Mouse (Mus musculus) heart, postnatal 10 days (tissue): ENCODE measurements at regions not wholly inside any gene's neighbourhood (a gene's known extent, or its start where the extent isn't known, plus 50 kb on each side); places are given as distances from the start of the nearest gene placed in this dataset.

Source experiments
- DNase-seq, 2 experiments: peaks; one replicate each; pipeline ENCODE4 v3.0.0; 2021
- intact Hi-C: fragments of 180-260 bp; cut with DNase I; formaldehyde crosslinking; loops from one replicate; pipeline ENCODE4 v1.15.1; 2025

DNA sequence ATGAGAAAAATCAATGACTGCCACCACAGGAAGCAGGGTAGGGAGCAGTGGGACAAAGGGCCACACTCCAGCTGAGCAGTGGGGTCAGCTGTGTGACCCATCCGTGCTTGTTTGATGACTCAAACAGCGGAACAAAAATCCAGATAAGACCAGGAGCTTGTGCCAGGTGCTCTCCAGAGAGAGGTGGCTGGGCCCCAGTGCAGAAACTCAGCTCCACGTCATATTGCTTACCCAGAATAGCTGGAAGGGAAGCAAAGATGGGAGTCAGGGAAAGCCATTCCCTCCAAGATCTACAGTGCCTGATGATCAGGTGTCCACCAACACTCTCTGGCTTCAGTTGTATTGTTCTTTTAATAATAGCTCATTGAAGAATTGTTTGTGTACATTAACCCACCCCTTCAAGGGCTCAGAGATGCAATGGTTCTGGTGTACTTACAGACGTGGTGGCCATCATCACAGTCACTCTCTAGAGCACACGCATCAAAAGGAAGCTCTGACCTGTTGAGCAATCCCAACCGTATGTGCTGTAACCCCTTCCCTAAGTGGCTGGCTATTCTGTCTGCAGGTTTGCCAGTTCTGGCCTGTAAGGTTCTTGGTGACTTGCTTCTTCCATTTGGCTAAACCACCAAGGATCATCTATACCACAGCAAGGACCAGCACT, 117.6 kb upstream of the Frmd6 start:
- DNase-seq = peak; percentile 49 to 68
- intact Hi-C loops = no loop called here

DNA sequence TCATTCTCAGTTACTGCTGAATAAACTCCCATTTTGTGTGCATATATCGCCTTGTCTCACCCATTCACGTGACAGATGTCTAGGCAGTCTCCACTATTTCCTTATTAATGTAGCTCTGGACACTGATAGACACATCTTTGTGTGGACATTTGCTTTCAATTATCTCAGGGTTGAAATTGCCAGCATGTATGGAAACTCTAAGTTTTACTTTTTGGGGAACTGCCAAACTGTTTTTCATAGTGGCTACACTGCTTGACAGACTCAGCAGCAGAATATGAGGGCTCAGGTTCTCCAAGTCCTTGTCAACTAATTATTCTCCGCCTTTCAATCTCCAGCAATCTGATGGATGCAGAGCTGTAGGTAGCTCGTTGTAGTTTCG, 117.0 kb upstream of the Frmd6 start:
- no peak for DNase-seq
- intact Hi-C loops = no loop called here

DNA sequence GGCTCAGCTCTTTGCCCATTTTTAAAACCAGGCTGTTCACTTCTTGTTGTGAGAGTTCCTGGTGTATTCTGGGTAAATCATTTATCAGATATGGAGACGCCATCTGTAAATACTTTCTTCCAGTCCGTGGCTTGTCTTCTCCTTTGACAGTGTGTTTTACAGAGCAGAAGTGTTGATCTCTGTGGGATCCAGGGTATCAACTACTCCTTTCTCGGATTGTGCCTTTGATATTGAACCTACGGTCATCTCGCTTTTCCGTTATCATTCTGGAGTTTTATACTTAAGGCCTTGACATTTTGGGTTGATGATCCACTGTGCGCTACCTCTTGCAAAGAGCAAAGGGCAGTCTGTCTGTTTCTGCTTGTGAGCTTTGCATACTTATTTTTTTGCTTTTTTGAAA, 115.0 kb upstream of the Frmd6 start:
- DNase-seq = no peak
- intact Hi-C loops = no loop called here

GRCm38 (mm10) chr12:70711030-70711429, 114.3 kb upstream of the Frmd6 start:
- intact Hi-C loops = no loop called here

DNA sequence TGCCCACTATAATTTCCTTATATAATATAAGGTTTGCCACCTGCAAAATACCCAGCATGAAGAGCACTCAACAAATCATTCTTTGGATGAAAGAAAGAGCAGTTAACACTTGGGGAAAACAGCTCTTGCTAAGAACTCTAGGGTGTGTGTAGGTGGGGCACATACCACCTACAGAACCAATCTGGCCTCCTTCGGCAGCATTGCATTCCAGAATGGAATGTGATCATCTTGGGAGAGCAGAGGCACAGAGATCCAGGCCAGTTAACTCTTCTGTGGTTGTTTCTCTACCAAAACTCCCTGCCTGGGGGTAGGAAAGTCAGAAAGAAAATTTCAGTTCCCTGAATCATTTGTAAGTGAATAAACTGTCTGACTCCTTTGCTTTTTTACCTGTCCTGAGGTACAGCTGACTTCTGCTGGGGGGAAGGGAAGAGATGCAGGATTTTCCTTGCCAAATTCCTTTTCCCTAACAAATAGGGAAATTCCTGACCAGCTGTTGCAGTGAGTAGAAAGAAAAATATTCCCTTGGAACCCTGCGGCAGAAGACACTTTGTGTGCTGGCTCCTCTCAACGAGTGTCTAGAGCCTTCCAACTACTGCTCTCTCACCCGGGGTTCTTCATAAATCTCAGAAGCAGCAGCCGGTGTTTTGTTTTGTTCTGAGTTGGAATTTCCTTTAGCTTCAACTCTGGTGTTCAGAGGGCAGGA, 112.8 kb upstream of the Frmd6 start:
- no peak for DNase-seq
- intact Hi-C loops = no loop called here

More at GRCm38 (mm10) chr12:70711030-70711429, 114.3 kb upstream of the Frmd6 start:
- DNase-seq = no peak

DNA sequence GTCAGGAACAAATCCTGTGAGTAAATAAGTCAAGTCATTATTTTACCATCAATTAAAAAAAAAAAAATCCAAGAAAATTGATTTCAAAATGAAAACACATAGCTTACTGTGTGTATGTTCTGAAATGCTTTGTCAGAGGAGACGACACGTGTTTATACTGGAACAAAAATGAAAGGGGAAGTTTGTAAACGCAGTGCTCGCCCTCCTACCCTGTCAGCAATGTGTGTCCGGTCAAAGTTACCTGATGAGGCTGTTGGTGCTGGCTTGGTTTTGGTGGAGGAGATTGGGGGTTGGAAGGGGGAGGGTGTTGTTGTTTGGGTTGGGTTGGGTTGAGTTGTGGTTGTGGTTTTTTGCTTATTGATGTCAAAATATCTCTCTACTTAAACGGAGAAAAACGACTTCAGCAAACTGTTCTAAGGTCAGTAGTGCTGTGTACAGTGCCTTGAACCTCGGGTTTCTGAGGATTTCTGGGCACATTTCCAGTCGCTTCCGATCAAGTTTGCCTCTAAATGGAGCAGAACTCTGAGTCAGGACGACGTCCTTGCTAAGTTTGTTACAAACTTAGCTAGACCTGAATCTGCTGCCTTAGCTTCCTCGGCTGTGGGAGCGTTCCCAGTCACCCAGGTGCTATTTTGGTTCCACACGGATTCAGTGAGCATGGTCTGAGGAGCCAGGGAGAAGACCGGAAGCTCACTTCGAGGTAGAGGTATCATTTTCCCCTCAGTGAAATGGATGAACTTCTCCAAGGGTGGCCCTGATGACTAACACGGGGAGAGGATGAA, 111.6 kb upstream of the Frmd6 start:
- intact Hi-C loops = no loop called here
- no peak for DNase-seq

DNA sequence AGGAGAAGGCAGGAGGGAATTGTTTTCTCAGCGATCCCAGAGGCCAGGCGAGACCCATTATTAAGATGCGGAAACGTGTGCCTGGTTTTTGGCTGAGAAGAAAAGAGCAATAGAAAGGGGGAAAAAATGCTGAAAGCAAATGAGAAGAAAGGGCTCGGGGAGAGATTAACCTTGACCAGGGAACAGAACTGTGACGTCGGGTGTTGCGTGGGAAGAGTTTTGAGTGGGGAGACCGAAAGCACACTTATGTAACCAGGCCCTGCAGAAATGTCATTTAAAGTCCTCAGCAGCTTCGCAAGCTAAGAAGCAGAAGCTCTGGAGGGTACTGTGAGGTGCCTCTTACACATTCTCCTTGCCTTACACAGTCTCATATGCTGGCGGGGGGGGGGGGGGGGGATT, 111.0 kb upstream of the Frmd6 start:
- no peak for DNase-seq
- intact Hi-C loops = no loop called here

- no peak for DNase-seq
- intact Hi-C loops = no loop called here
These were observed 109.5 kb upstream of the Frmd6 start for GRCm38 (mm10) chr12:70715836-70716235.

DNA sequence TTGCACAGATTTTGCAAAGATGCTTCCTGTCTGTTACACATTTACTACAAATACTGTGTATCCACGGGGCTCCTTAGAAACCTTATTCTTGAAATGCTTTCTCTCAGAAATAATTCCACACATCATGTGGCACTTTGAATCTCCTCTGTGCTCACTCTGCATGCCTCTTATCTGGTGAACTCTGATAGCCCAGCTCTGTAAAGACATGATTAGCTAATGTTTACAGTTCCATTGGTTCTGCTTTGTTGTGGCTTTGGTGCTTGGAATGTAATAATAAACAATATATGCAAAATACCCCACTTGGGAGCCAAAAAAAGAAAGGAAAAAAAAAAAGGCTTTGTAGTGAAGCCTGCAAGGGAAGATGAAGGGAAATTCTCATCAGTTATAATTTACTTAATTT, 106.7 kb upstream of the Frmd6 start:
- intact Hi-C loops = no loop called here

GRCm38 (mm10) chr12:70719255-70719654, 106.1 kb upstream of the Frmd6 start:
- intact Hi-C loops = no loop called here
- DNase-seq = peak; percentile 32 to 40

More for the DNA sequence above, 106.7 kb upstream of the Frmd6 start:
- DNase-seq = no peak

- no peak for DNase-seq
- intact Hi-C loops = no loop called here
These were observed 105.0 kb upstream of the Frmd6 start for GRCm38 (mm10) chr12:70720178-70720894.

GRCm38 (mm10) chr12:70725326-70725725, 100.0 kb upstream of the Frmd6 start:
- intact Hi-C loops = no loop called here
- DNase-seq = no peak

- intact Hi-C loops = no loop called here
- peak in 1 of 2 experiments; percentile 23 for DNase-seq
These were observed 97.6 kb upstream of the Frmd6 start for GRCm38 (mm10) chr12:70727496-70728259.

DNA sequence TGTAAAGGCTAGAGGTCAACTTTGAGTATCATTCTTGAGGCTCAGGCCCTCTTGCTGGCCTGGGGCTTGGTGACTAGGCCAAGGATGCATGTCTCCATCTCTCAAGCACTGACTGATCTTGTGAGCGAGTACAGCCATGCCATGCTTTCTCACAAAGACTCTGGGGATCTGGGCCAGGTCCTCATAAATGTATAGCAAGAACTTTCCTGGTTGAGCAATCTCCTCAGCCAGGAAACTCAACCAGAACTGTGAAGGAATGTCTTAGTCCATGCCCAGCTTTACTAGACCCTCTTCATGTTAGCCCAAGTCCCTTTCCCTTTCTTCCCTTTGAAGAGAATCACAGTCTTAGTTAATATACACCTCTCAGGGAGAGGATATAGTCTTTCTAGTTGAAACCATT, 96.9 kb upstream of the Frmd6 start:
- intact Hi-C loops = no loop called here
- DNase-seq = no peak

DNA sequence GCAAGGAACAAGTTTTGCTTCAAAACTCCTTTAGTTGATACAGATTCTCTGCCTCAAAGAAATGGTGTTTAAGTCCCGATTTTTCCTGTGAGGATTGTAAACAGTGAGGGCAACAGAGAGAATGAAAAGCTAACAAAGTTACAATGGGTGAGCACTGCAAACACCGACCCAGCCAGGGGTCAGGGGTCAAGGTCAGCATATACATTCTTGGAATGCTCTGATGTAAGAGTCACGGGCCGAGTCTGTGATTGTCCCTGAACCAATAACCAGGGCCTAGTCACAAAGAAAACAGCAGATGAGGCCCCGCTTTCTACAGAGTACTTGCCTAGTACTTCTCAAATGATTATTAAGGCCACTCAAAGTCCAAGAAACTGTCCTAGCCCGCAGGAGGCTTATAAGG, 95.4 kb upstream of the Frmd6 start:
- no peak for DNase-seq
- intact Hi-C loops = no loop called here

- intact Hi-C loops = no loop called here
- no peak for DNase-seq
These were observed 93.8 kb upstream of the Frmd6 start for GRCm38 (mm10) chr12:70731498-70731897.

DNA sequence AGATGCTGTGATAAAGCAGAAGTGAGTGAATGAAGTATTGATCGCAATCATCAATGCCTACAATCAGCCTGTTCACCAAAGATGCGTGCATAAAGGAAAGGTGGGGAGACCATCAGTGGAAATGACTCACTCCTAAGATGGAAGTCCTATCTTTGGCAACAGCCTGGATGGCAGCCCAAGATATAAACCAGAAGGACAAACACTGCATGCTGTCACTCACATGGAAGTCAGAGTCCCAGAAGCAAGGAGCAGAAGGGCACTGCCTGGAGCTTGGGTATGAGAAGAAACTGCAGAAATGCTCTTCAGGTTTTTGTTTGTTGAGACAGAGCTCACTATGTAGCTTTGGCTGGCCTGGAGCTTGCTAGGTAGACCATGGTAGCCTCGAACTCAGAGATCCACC, 92.7 kb upstream of the Frmd6 start:
- intact Hi-C loops = no loop called here
- DNase-seq = no peak

DNA sequence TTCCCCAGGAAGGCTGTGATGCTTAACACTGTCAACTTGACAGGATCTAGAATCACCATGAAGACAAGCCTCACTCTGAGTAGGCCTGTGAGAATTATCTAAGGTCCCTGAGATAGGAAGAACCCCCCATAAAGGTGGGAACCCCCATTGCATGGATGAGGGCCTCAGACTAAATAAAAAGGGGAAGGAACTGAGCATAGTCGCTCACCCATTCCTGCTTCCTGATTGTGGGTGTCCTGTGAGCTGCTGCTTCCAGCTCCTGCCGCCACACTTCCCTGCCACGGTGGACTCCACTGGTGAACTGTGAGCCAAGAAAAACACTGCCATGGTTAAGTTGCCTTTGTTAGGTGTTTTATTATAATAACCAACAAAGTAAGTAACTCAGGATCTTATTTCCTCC, 86.8 kb upstream of the Frmd6 start:
- no peak for DNase-seq
- intact Hi-C loops = no loop called here

- intact Hi-C loops = no loop called here
- DNase-seq = no peak
These were observed 86.0 kb upstream of the Frmd6 start for GRCm38 (mm10) chr12:70739316-70739715.

- no peak for DNase-seq
- intact Hi-C loops = no loop called here
These were observed 85.5 kb upstream of the Frmd6 start for GRCm38 (mm10) chr12:70739766-70740165.
